ENCODE assay signal across 11 mouse cellular contexts in the genomic region with DNA sequence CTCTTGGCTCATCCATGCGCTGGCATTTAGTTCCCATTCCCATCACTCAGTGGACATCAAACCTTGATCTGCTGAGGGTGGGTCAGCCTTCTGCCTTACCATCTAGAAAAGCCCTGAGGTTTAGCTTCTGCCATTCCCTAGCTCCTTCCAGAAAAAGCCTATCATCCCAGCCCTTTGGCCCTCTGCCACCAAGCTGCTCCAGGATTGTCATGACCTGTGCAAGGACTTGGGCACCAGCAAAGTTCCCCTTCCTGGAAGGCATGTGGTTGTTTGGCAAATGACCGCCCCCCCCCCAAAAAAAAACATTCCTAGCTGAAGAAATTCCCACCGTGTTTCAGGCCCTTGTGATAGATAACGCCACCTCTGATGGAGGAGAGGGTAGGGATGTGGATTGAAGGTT. TPM values are rescaled to one million over a fixed set of nuclear protein-coding genes. Genes with fewer than 3 reads are reported as not detected.
DNase-seq lines count a peak whose midpoint lies in the region; ATAC-seq and TF ChIP-seq lines count a peak whose summit lies in the region.
"Had no signal": no experiment of that assay in that cellular context is flagged by ENCODE, and none has a peak within 500 bp of the region (broad histone marks: within the 10 kb centered on the region; RNA-seq: fewer than 3 reads in every experiment).

No protein-coding gene starts in this region.

- no peak overlapping the region for H3K4me2 ChIP-seq in forebrain, embryonic 11.5 days (ENCODE audit: low read depth, low read length, severe bottlenecking)
- no peak overlapping the region for H3K4me2 ChIP-seq in forebrain, embryonic 14.5 days (ENCODE audit: low read length)
- no peak overlapping the region for H3K4me2 ChIP-seq in embryonic facial prominence, embryonic 14.5 days (ENCODE audit: low read depth, low read length)
- no peak overlapping the region for H3K4me2 ChIP-seq in limb, embryonic 11.5 days (ENCODE audit: low read depth, severe bottlenecking)
- H3K4me2 ChIP-seq: liver, embryonic 15.5 days; neural tube, embryonic 13.5 days had no signal

- intact Hi-C loops in left cerebral cortex, adult 2 months (cut with DNase I), result no loop called here

- 60% methylated on average over 4 of the region's 4 CpGs for WGBS in forebrain, embryonic 11.5 days
- 51% methylated on average over 4 of the region's 4 CpGs for WGBS in forebrain, embryonic 14.5 days
- WGBS in liver, adult 2 months, result 29% methylated on average over 4 of the region's 4 CpGs
- 33% methylated on average over 4 of the region's 4 CpGs for WGBS in embryonic facial prominence, embryonic 14.5 days
- 22% methylated on average over 4 of the region's 4 CpGs for WGBS in limb, embryonic 11.5 days

- H3K27ac ChIP-seq in forebrain, embryonic 11.5 days (ENCODE audit: low read depth, low read length), result 0 out of 2 replicates have a peak overlapping the region, but pooled peaks have one; percentile 50
- no peak overlapping the region for H3K27ac ChIP-seq in forebrain, embryonic 14.5 days (ENCODE audit: low read depth, low read length)
- H3K27ac ChIP-seq in liver, adult 2 months (replicated peaks; ENCODE audit: insufficient read depth, low read depth, low read length), result no peak overlapping the region; the same call in 1 of the 2 replicates
- H3K27ac ChIP-seq in embryonic facial prominence, embryonic 14.5 days (replicated peaks; ENCODE audit: low read depth, low read length), result peak overlapping the region; percentile 36
- H3K27ac ChIP-seq in limb, embryonic 11.5 days (replicated peaks; ENCODE audit: low read depth, low read length), result peak overlapping the region; percentile 76
- H3K27ac ChIP-seq in left cerebral cortex, adult 2 months, result no peak overlapping the region
- H3K27ac ChIP-seq: liver, embryonic 15.5 days; neural tube, embryonic 13.5 days had no signal

- H3K4me1 ChIP-seq in forebrain, embryonic 11.5 days (replicated peaks; ENCODE audit: control insufficient read depth, insufficient read depth, low read length), result peaks cover 3% of the 10 kb centered on the region; the same call in 1 of the 2 replicates
- H3K4me1 ChIP-seq in forebrain, embryonic 14.5 days (ENCODE audit: control insufficient read depth, insufficient read depth, low read length), result peaks cover 3% of the 10 kb centered on the region; the same call in 1 of the 2 replicates
- peaks cover 4% of the 10 kb centered on the region for H3K4me1 ChIP-seq in liver, adult 2 months (ENCODE audit: control insufficient read depth, insufficient read depth, low read length)
- peaks cover 15% of the 10 kb centered on the region for H3K4me1 ChIP-seq in embryonic facial prominence, embryonic 14.5 days (ENCODE audit: control insufficient read depth, insufficient read depth, low read length)
- peaks cover 18% of the 10 kb centered on the region for H3K4me1 ChIP-seq in limb, embryonic 11.5 days (ENCODE audit: control insufficient read depth, insufficient read depth, low read length)

- H3K36me3 ChIP-seq in forebrain, embryonic 11.5 days (ENCODE audit: control insufficient read depth, insufficient read depth, low read length), result no peaks in the 10 kb centered on the region
- H3K36me3 ChIP-seq in forebrain, embryonic 14.5 days (ENCODE audit: control insufficient read depth, insufficient read depth, low read length), result peaks cover 14% of the 10 kb centered on the region; the same call in 1 of the 2 replicates
- peaks cover 18% of the 10 kb centered on the region for H3K36me3 ChIP-seq in liver, adult 2 months (ENCODE audit: control insufficient read depth, insufficient read depth, low read length)
- H3K36me3 ChIP-seq in embryonic facial prominence, embryonic 14.5 days (ENCODE audit: control insufficient read depth, insufficient read depth, low read length), result peaks cover 29% of the 10 kb centered on the region
- peaks cover 12% of the 10 kb centered on the region for H3K36me3 ChIP-seq in limb, embryonic 11.5 days (ENCODE audit: control insufficient read depth, insufficient read depth, low read length)

- no peak overlapping the region for H3K4me3 ChIP-seq in forebrain, embryonic 11.5 days (ENCODE audit: low read depth, low read length)
- H3K4me3 ChIP-seq in forebrain, embryonic 14.5 days (ENCODE audit: low read depth, low read length), result no peak overlapping the region
- no peak overlapping the region for H3K4me3 ChIP-seq in liver, adult 2 months (ENCODE audit: insufficient read depth, low read depth, low read length)
- no peak overlapping the region for H3K4me3 ChIP-seq in embryonic facial prominence, embryonic 14.5 days (ENCODE audit: low read depth, low read length)
- no peak overlapping the region for H3K4me3 ChIP-seq in limb, embryonic 11.5 days (ENCODE audit: low read depth, low read length)
- no peak overlapping the region for H3K4me3 ChIP-seq in left cerebral cortex, adult 2 months
- H3K4me3 ChIP-seq: liver, embryonic 15.5 days; neural tube, embryonic 13.5 days had no signal

- no peak for TF ChIP-seq POLR2A in liver, adult 2 months (IDR thresholded peaks at IDR 0.05; ENCODE audit: extremely low read depth, insufficient read depth, low read length)

- H3K79me2 ChIP-seq in liver, adult 2 months (ENCODE audit: control insufficient read depth, insufficient read depth, low read length), result no peaks in the 10 kb centered on the region

- TF ChIP-seq CTCF in liver, adult 2 months (IDR thresholded peaks at IDR 0.05; ENCODE audit: low read depth, low read length), result no peak
- TF ChIP-seq CTCF in left cerebral cortex, adult 2 months (IDR thresholded peaks at IDR 0.05), result no peak

- no peak for DNase-seq in forebrain, embryonic 11.5 days (ENCODE audit: low spot score)
- no peak for DNase-seq in forebrain, embryonic 14.5 days (ENCODE audit: low spot score)
- DNase-seq in liver, adult 2 months (ENCODE audit: extremely low read depth, low read depth, low spot score), result peak; percentile 64
- no peak for DNase-seq in liver
- DNase-seq in embryonic facial prominence, embryonic 14.5 days (ENCODE audit: low spot score), result no peak
- DNase-seq in limb, embryonic 11.5 days (ENCODE audit: low spot score), result no peak
- no peak for DNase-seq in left cerebral cortex, adult 2 months (ENCODE audit: extremely low spot score in 1 of 2, low spot score in 2 of 2)
- DNase-seq in left cerebral cortex, adult 18-20 months (ENCODE audit: low spot score in 2 of 2), result no peak
- DNase-seq: cerebellum, adult 18-20 months had no signal

- no peaks in the 10 kb centered on the region for H3K27me3 ChIP-seq in forebrain, embryonic 11.5 days (ENCODE audit: control insufficient read depth, insufficient read depth, low read length)
- no peaks in the 10 kb centered on the region for H3K27me3 ChIP-seq in forebrain, embryonic 14.5 days (replicated peaks; ENCODE audit: control insufficient read depth, insufficient read depth, low read length)
- no peaks in the 10 kb centered on the region for H3K27me3 ChIP-seq in liver, adult 2 months (ENCODE audit: control insufficient read depth, insufficient read depth, low read length)
- no peaks in the 10 kb centered on the region for H3K27me3 ChIP-seq in embryonic facial prominence, embryonic 14.5 days (replicated peaks; ENCODE audit: control insufficient read depth, insufficient read depth, low read length)
- no peaks in the 10 kb centered on the region for H3K27me3 ChIP-seq in limb, embryonic 11.5 days (ENCODE audit: control insufficient read depth, insufficient read depth, low read length)
- H3K27me3 ChIP-seq: liver, embryonic 15.5 days; neural tube, embryonic 13.5 days had no signal

- no peak overlapping the region for H3K9ac ChIP-seq in forebrain, embryonic 11.5 days (ENCODE audit: low read length)
- H3K9ac ChIP-seq in forebrain, embryonic 14.5 days (ENCODE audit: low read length), result no peak overlapping the region
- no peak overlapping the region for H3K9ac ChIP-seq in liver, adult 2 months (ENCODE audit: low read depth, low read length)
- H3K9ac ChIP-seq in embryonic facial prominence, embryonic 14.5 days (ENCODE audit: low read depth, low read length), result no peak overlapping the region
- H3K9ac ChIP-seq in limb, embryonic 11.5 days (ENCODE audit: low read length), result no peak overlapping the region
- H3K9ac ChIP-seq: liver, embryonic 15.5 days; neural tube, embryonic 13.5 days had no signal

- no peak for ATAC-seq in forebrain, embryonic 11.5 days (replicated peaks; ENCODE audit: low FRiP score)
- ATAC-seq in forebrain, embryonic 14.5 days, result no peak
- ATAC-seq in embryonic facial prominence, embryonic 14.5 days (ENCODE audit: low read depth), result 0 out of 2 replicates have a peak, but pooled peaks have one; percentile 14
- 0 out of 2 replicates have a peak, but pooled peaks have one; percentile 2 for ATAC-seq in limb, embryonic 11.5 days (ENCODE audit: insufficient number of reproducible peaks, low FRiP score, low TSS enrichment, low read depth)

- H3K9me3 ChIP-seq in forebrain, embryonic 11.5 days (ENCODE audit: control insufficient read depth, low read length), result no peaks in the 10 kb centered on the region
- H3K9me3 ChIP-seq in forebrain, embryonic 14.5 days (replicated peaks; ENCODE audit: control insufficient read depth, low read length), result no peaks in the 10 kb centered on the region
- H3K9me3 ChIP-seq in embryonic facial prominence, embryonic 14.5 days (ENCODE audit: control insufficient read depth, low read length), result peaks cover 4% of the 10 kb centered on the region
- H3K9me3 ChIP-seq in limb, embryonic 11.5 days (ENCODE audit: control insufficient read depth, low read length), result no peaks in the 10 kb centered on the region
- H3K9me3 ChIP-seq: liver, embryonic 15.5 days had no signal

RNA-seq across cellular contexts. Expression of gene Igfbp4, which starts 14.1 kb away (rescaled TPM):
- polyA plus RNA-seq in forebrain, embryonic 11.5 days (2014; fragmentation: Nextera tagmentation; extraction: Ambion mirVana), result 246 and 252 TPM in 2 replicates
- polyA plus RNA-seq in forebrain, embryonic 14.5 days (2014; fragmentation: Nextera tagmentation; extraction: Ambion mirVana), result 125 and 139 TPM in 2 replicates
- 662 and 813 TPM in 2 replicates for total RNA-seq in liver, adult 2 months (2014; rRNA removed)
- 1,830 and 2,620 TPM in 2 replicates for polyA plus RNA-seq in liver, adult 2 months (2012; rRNA removed)
- 966 and 1,068 TPM in 2 replicates for polyA plus RNA-seq in embryonic facial prominence, embryonic 14.5 days (2014; fragmentation: Nextera tagmentation; extraction: Ambion mirVana)
- polyA plus RNA-seq in limb, embryonic 11.5 days (2014; fragmentation: Nextera tagmentation; extraction: Ambion mirVana), result 799 and 884 TPM in 2 replicates
- 10 to 100 TPM; 82.8 to 88.7 TPM for total RNA-seq in left cerebral cortex, adult 2 months (2021)
- total RNA-seq in left cerebral cortex, adult 18-20 months (2021), result 10 to 100 TPM; 64.2 to 73.2 TPM

RNA-seq across cellular contexts. Expression of gene Top2a, which starts 31.2 kb away (rescaled TPM):
- polyA plus RNA-seq in forebrain, embryonic 11.5 days (2014; fragmentation: Nextera tagmentation; extraction: Ambion mirVana), result 446 and 476 TPM in 2 replicates
- 135 and 150 TPM in 2 replicates for polyA plus RNA-seq in forebrain, embryonic 14.5 days (2014; fragmentation: Nextera tagmentation; extraction: Ambion mirVana)
- total RNA-seq in liver, adult 2 months (2014; rRNA removed), result 1.8 and 4.2 TPM in 2 replicates
- 0.22 and 0.31 TPM in 2 replicates for polyA plus RNA-seq in liver, adult 2 months (2012; rRNA removed)
- polyA plus RNA-seq in embryonic facial prominence, embryonic 14.5 days (2014; fragmentation: Nextera tagmentation; extraction: Ambion mirVana), result 181 and 201 TPM in 2 replicates
- polyA plus RNA-seq in limb, embryonic 11.5 days (2014; fragmentation: Nextera tagmentation; extraction: Ambion mirVana), result 422 and 448 TPM in 2 replicates
- total RNA-seq in left cerebral cortex, adult 2 months (2021), result 1 to 10 TPM in 1 of 2 experiments, under 1 TPM in 1; 0.66 to 1.0 TPM
- under 1 TPM; 0.40 to 0.67 TPM for total RNA-seq in left cerebral cortex, adult 18-20 months (2021)

RNA-seq across cellular contexts. Expression of gene Tns4, which starts 34.0 kb away (rescaled TPM):
- 0.27 and 0.65 TPM in 2 replicates for polyA plus RNA-seq in forebrain, embryonic 11.5 days (2014; fragmentation: Nextera tagmentation; extraction: Ambion mirVana)
- polyA plus RNA-seq in forebrain, embryonic 14.5 days (2014; fragmentation: Nextera tagmentation; extraction: Ambion mirVana), result 0.08 TPM in 1 of 2 replicates, not detected in the other
- 0.27 and 0.46 TPM in 2 replicates for total RNA-seq in liver, adult 2 months (2014; rRNA removed)
- polyA plus RNA-seq in liver, adult 2 months (2012; rRNA removed), result 0.27 and 1.2 TPM in 2 replicates
- 0.81 and 1.0 TPM in 2 replicates for polyA plus RNA-seq in embryonic facial prominence, embryonic 14.5 days (2014; fragmentation: Nextera tagmentation; extraction: Ambion mirVana)
- polyA plus RNA-seq in limb, embryonic 11.5 days (2014; fragmentation: Nextera tagmentation; extraction: Ambion mirVana), result 1.2 and 1.6 TPM in 2 replicates
- total RNA-seq in left cerebral cortex, adult 2 months (2021), result 1 to 10 TPM in 1 of 2 experiments, under 1 TPM in 1; 0.19 to 1.1 TPM
- under 1 TPM; 0.14 to 0.16 TPM for total RNA-seq in left cerebral cortex, adult 18-20 months (2021)

Comparison
In these comparisons a context has a peak if more than half of its experiments do, and no peak if none do; other contexts are left out.
1. H3K27ac ChIP-seq: peak in forebrain, embryonic 11.5 days (single experiment), embryonic facial prominence, embryonic 14.5 days (single experiment) and limb, embryonic 11.5 days (single experiment); none in forebrain, embryonic 14.5 days (single experiment), liver, adult 2 months (single experiment) and left cerebral cortex, adult 2 months (single experiment).
2. ATAC-seq: peak in embryonic facial prominence, embryonic 14.5 days (single experiment) and limb, embryonic 11.5 days (single experiment); none in forebrain, embryonic 11.5 days (single experiment) and forebrain, embryonic 14.5 days (single experiment).
3. RNA of gene Top2a, which starts 31.2 kb away (polyA plus RNA-seq): 446 to 476 TPM in forebrain, embryonic 11.5 days, 422 to 448 TPM in limb, embryonic 11.5 days, 181 to 201 TPM in embryonic facial prominence, embryonic 14.5 days and 135 to 150 TPM in forebrain, embryonic 14.5 days; 0.22 to 0.31 TPM in liver, adult 2 months; every median in the first group is over 100 times any median in the second.